24 mouse cellular contexts compared by ENCODE assay signal in genomic region chr13:32849531-32850123, GRCm38 (mm10). TPM values are rescaled to one million over a fixed set of nuclear protein-coding genes. Genes with fewer than 3 reads are reported as not detected.
DNase-seq lines count a peak whose midpoint lies in the region; ATAC-seq and TF ChIP-seq lines count a peak whose summit lies in the region.
"Had no signal": no experiment of that assay in that cellular context is flagged by ENCODE, and none has a peak within 500 bp of the region (broad histone marks: within the 10 kb centered on the region; RNA-seq: fewer than 3 reads in every experiment).

No protein-coding gene starts in this region.

- no peaks in the 10 kb centered on the region for H3K27me3 ChIP-seq in kidney, adult 2 months (replicated peaks; ENCODE audit: control insufficient read depth, insufficient read depth, low read length)
- no peaks in the 10 kb centered on the region for H3K27me3 ChIP-seq in spleen, adult 2 months (ENCODE audit: control insufficient read depth, insufficient read depth, low read length)
- no peaks in the 10 kb centered on the region for H3K27me3 ChIP-seq in intestine, embryonic 16.5 days (replicated peaks; ENCODE audit: control insufficient read depth, insufficient read depth, low read length)
- H3K27me3 ChIP-seq in stomach, embryonic 16.5 days (ENCODE audit: control insufficient read depth, insufficient read depth, low read length), result no peaks in the 10 kb centered on the region
- H3K27me3 ChIP-seq: embryonic facial prominence, embryonic 15.5 days; forebrain, embryonic 12.5 days; limb, embryonic 12.5 days had no signal

- no peaks in the 10 kb centered on the region for H3K36me3 ChIP-seq in kidney, adult 2 months (ENCODE audit: control insufficient read depth, insufficient read depth, low read length)
- peaks cover 16% of the 10 kb centered on the region for H3K36me3 ChIP-seq in spleen, adult 2 months (ENCODE audit: control insufficient read depth, insufficient read depth, low read length)
- H3K36me3 ChIP-seq in intestine, embryonic 16.5 days (ENCODE audit: control insufficient read depth, insufficient read depth, low read length), result 0 out of 2 replicates have a peak, but pooled peaks cover 3% of the 10 kb centered on the region
- no peaks in the 10 kb centered on the region for H3K36me3 ChIP-seq in stomach, embryonic 16.5 days (ENCODE audit: control insufficient read depth, insufficient read depth, low read length)
- H3K36me3 ChIP-seq: embryonic facial prominence, embryonic 15.5 days; forebrain, embryonic 12.5 days; G1E; limb, embryonic 12.5 days had no signal

- peak overlapping the region; percentile 56 for H3K4me2 ChIP-seq in intestine, embryonic 16.5 days (ENCODE audit: low read depth, low read length)
- peak overlapping the region; percentile 41 for H3K4me2 ChIP-seq in stomach, embryonic 16.5 days (ENCODE audit: low read depth, low read length)
- H3K4me2 ChIP-seq: embryonic facial prominence, embryonic 15.5 days; forebrain, embryonic 12.5 days; limb, embryonic 12.5 days had no signal

- peak; percentile 83 for ATAC-seq in intestine, embryonic 16.5 days
- peak; percentile 68 for ATAC-seq in stomach, embryonic 16.5 days (ENCODE audit: insufficient read depth, low FRiP score)
- ATAC-seq in erythroid progenitor cell, adult 5-6 weeks (replicated peaks; ENCODE audit: low FRiP score, poor library complexity, severe bottlenecking), result no peak
- ATAC-seq: hindbrain, postnatal 0 days; lung, postnatal 0 days had no signal

- H3K4me3 ChIP-seq in kidney, adult 2 months (ENCODE audit: insufficient read depth, low read depth, low read length), result no peak overlapping the region
- peak overlapping the region; percentile 71 for H3K4me3 ChIP-seq in spleen, adult 2 months (ENCODE audit: extremely low read depth, insufficient read depth, insufficient read length)
- H3K4me3 ChIP-seq in intestine, embryonic 16.5 days (ENCODE audit: low read length), result peak overlapping the region; percentile 41
- H3K4me3 ChIP-seq in stomach, embryonic 16.5 days (replicated peaks; ENCODE audit: low read length), result no peak overlapping the region
- H3K4me3 ChIP-seq: embryonic facial prominence, embryonic 15.5 days; forebrain, embryonic 12.5 days; limb, embryonic 12.5 days had no signal

- H3K9me3 ChIP-seq in intestine, embryonic 16.5 days (ENCODE audit: control insufficient read depth, low read length), result no peaks in the 10 kb centered on the region
- H3K9me3 ChIP-seq in stomach, embryonic 16.5 days (replicated peaks; ENCODE audit: control insufficient read depth, low read length), result no peaks in the 10 kb centered on the region
- H3K9me3 ChIP-seq: embryonic facial prominence, embryonic 15.5 days; forebrain, embryonic 12.5 days; G1E; limb, embryonic 12.5 days had no signal

- H3K27ac ChIP-seq in kidney, adult 2 months (ENCODE audit: insufficient read depth, low read depth, low read length), result peak overlapping the region; percentile 66; the same call in 1 of the 2 replicates
- peak overlapping the region; percentile 87 for H3K27ac ChIP-seq in spleen, adult 2 months (ENCODE audit: insufficient read depth, low read length)
- peak overlapping the region; percentile 99 for H3K27ac ChIP-seq in intestine, embryonic 16.5 days (ENCODE audit: low read length)
- peak overlapping the region; percentile 80 for H3K27ac ChIP-seq in stomach, embryonic 16.5 days (ENCODE audit: low read length)
- H3K27ac ChIP-seq: embryonic facial prominence, embryonic 15.5 days; forebrain, embryonic 12.5 days; hindbrain, postnatal 0 days; limb, embryonic 12.5 days had no signal

- TF ChIP-seq POLR2A in kidney, adult 2 months (IDR thresholded peaks at IDR 0.05; ENCODE audit: low read depth, low read length), result no peak
- TF ChIP-seq POLR2A in spleen, adult 2 months (IDR thresholded peaks at IDR 0.05; ENCODE audit: low read depth, low read length), result no peak

- DNase-seq in kidney, adult 2 months, result peak; percentile 1
- DNase-seq in kidney, postnatal 4 days, result no peak
- DNase-seq in spleen, adult 2 months (ENCODE audit: low read depth in 1 of 2, low spot score in 2 of 2), result no peak
- no peak for DNase-seq in spleen, adult 12 weeks (ENCODE audit: low spot score)
- no peak for DNase-seq in neural tube, embryonic 10.5 days (ENCODE audit: extremely low spot score, low spot score)
- DNase-seq: adrenal gland, postnatal 14 days; cerebellum, adult 8-10 months; heart, postnatal 14 days; retina, postnatal 1 day had no signal

- peak overlapping the region; percentile 29 for H3K9ac ChIP-seq in intestine, embryonic 16.5 days (ENCODE audit: low read depth, low read length)
- H3K9ac ChIP-seq in stomach, embryonic 16.5 days (ENCODE audit: low read length), result 0 out of 2 replicates have a peak overlapping the region, but pooled peaks have one; percentile 24
- H3K9ac ChIP-seq: embryonic facial prominence, embryonic 15.5 days; forebrain, embryonic 12.5 days; limb, embryonic 12.5 days had no signal

- no peak for TF ChIP-seq CTCF in kidney, adult 2 months (conservative IDR thresholded peaks at IDR 0.05; ENCODE audit: insufficient read depth, insufficient read length, low read depth, low read length)
- TF ChIP-seq CTCF in spleen, adult 2 months (IDR thresholded peaks at IDR 0.05; ENCODE audit: extremely low read depth, insufficient read depth, insufficient read length, insufficient replicate concordance), result no peak

- H3K4me1 ChIP-seq in kidney, adult 2 months (ENCODE audit: control insufficient read depth, insufficient read depth, low read length), result peaks cover 13% of the 10 kb centered on the region
- H3K4me1 ChIP-seq in spleen, adult 2 months (ENCODE audit: control insufficient read depth, insufficient read depth, insufficient read length), result peaks cover 15% of the 10 kb centered on the region; the same call in 1 of the 2 replicates
- H3K4me1 ChIP-seq in intestine, embryonic 16.5 days (ENCODE audit: control insufficient read depth, insufficient read depth, low read length), result peaks cover 26% of the 10 kb centered on the region
- H3K4me1 ChIP-seq in stomach, embryonic 16.5 days (ENCODE audit: control insufficient read depth, insufficient read depth, low read length), result peaks cover 26% of the 10 kb centered on the region

RNA-seq across cellular contexts. Expression of gene Serpinb1a, which starts 1.4 kb away (rescaled TPM):
- polyA plus RNA-seq in kidney, adult 2 months (2012; rRNA removed), result 6.9 and 7.7 TPM in 2 replicates
- 24.6 and 30.2 TPM in 2 replicates for polyA plus RNA-seq in spleen, adult 2 months (2012; rRNA removed)
- 238 and 273 TPM in 2 replicates for polyA plus RNA-seq in intestine, embryonic 16.5 days (2015; fragmentation: Nextera tagmentation; extraction: Ambion mirVana)
- 93.0 and 101 TPM in 2 replicates for polyA plus RNA-seq in stomach, embryonic 16.5 days (2015; fragmentation: Nextera tagmentation; extraction: Ambion mirVana)
- 77.8 and 91.8 TPM in 2 replicates for total RNA-seq in erythroid progenitor cell, adult 5-6 weeks (2015; ENCODE audit: low replicate concordance)
- 54.4 and 79.4 TPM in 2 replicates for total RNA-seq in erythroid progenitor cell, adult 5-6 weeks (2017; ENCODE audit: low replicate concordance)
- polyA plus RNA-seq: G1E had no signal

RNA-seq across cellular contexts. Expression of gene D930007J09Rik, which starts 47.0 kb away (rescaled TPM):
- polyA plus RNA-seq in kidney, adult 2 months (2012; rRNA removed), result not detected in 2 replicates
- not detected in 2 replicates for polyA plus RNA-seq in spleen, adult 2 months (2012; rRNA removed)
- not detected in 2 replicates for polyA plus RNA-seq in intestine, embryonic 16.5 days (2015; fragmentation: Nextera tagmentation; extraction: Ambion mirVana)
- polyA plus RNA-seq in stomach, embryonic 16.5 days (2015; fragmentation: Nextera tagmentation; extraction: Ambion mirVana), result not detected in 2 replicates
- total RNA-seq in erythroid progenitor cell, adult 5-6 weeks (2015; ENCODE audit: low replicate concordance), result not detected in 2 replicates
- not detected in 2 replicates for total RNA-seq in erythroid progenitor cell, adult 5-6 weeks (2017; ENCODE audit: low replicate concordance)
- total RNA-seq: adrenal gland, postnatal 14 days; G1E; hindbrain, postnatal 0 days; monocyte, adult 5-6 weeks; neutrophil, adult 5-6 weeks had no signal
- polyA plus RNA-seq: embryonic facial prominence, embryonic 15.5 days; forebrain, embryonic 12.5 days; G1E; hindbrain, postnatal 0 days; limb, embryonic 12.5 days; lung, postnatal 0 days; thymus, postnatal 0 days had no signal

RNA-seq across cellular contexts. Expression of gene Wrnip1, which starts 47.8 kb away (rescaled TPM):
- polyA plus RNA-seq in kidney, adult 2 months (2012; rRNA removed), result 25.5 and 27.6 TPM in 2 replicates
- 26.6 and 37.1 TPM in 2 replicates for polyA plus RNA-seq in spleen, adult 2 months (2012; rRNA removed)
- polyA plus RNA-seq in intestine, embryonic 16.5 days (2015; fragmentation: Nextera tagmentation; extraction: Ambion mirVana), result 15.7 and 16.9 TPM in 2 replicates
- 11.7 and 12.7 TPM in 2 replicates for polyA plus RNA-seq in stomach, embryonic 16.5 days (2015; fragmentation: Nextera tagmentation; extraction: Ambion mirVana)
- total RNA-seq in erythroid progenitor cell, adult 5-6 weeks (2015; ENCODE audit: low replicate concordance), result 13.0 and 17.2 TPM in 2 replicates
- 21.9 and 27.5 TPM in 2 replicates for total RNA-seq in erythroid progenitor cell, adult 5-6 weeks (2017; ENCODE audit: low replicate concordance)

RNA-seq across cellular contexts. Expression of gene Serpinb1c, which starts 48.4 kb away (rescaled TPM):
- 0.11 TPM in 1 of 2 replicates, not detected in the other for polyA plus RNA-seq in kidney, adult 2 months (2012; rRNA removed)
- polyA plus RNA-seq in spleen, adult 2 months (2012; rRNA removed), result not detected in 2 replicates
- polyA plus RNA-seq in intestine, embryonic 16.5 days (2015; fragmentation: Nextera tagmentation; extraction: Ambion mirVana), result 0.09 TPM in 1 of 2 replicates, not detected in the other
- not detected in 2 replicates for polyA plus RNA-seq in stomach, embryonic 16.5 days (2015; fragmentation: Nextera tagmentation; extraction: Ambion mirVana)
- not detected in 2 replicates for total RNA-seq in erythroid progenitor cell, adult 5-6 weeks (2015; ENCODE audit: low replicate concordance)
- total RNA-seq in erythroid progenitor cell, adult 5-6 weeks (2017; ENCODE audit: low replicate concordance), result not detected in 2 replicates
- total RNA-seq: adrenal gland, postnatal 14 days; G1E; hindbrain, postnatal 0 days; layer of hippocampus, adult 18-20 months; left cerebral cortex, adult 18-20 months; monocyte, adult 5-6 weeks; neutrophil, adult 5-6 weeks had no signal
- polyA plus RNA-seq: embryonic facial prominence, embryonic 15.5 days; forebrain, embryonic 12.5 days; G1E; gonadal fat pad, adult 2 months; hindbrain, postnatal 0 days; limb, embryonic 12.5 days; thymus, postnatal 0 days had no signal

Comparison
In these comparisons a context has a peak if more than half of its experiments do, and no peak if none do; other contexts are left out.
1. H3K4me3 ChIP-seq: peak in spleen, adult 2 months (single experiment) and intestine, embryonic 16.5 days (single experiment); none in kidney, adult 2 months (single experiment) and stomach, embryonic 16.5 days (single experiment).
2. Peak in every context shown above with its lines, with median percentiles within 50 percentile points of each other: H3K27ac ChIP-seq.